Mouse (Mus musculus): ENCODE data around the gene Ugt1a6b. TPM values are rescaled to one million over a fixed set of nuclear protein-coding genes. Genes with fewer than 3 reads are reported as not detected.
"Not testable (repeated sequence)": the region's sequence is repeated elsewhere in the genome, so short reads cannot be mapped to it uniquely, and the experiment has no call there.

The Ugt1a6b gene
- total RNA-seq, 2 experiments from 2014 or later = 0.17 to 0.46 TPM

DNA sequence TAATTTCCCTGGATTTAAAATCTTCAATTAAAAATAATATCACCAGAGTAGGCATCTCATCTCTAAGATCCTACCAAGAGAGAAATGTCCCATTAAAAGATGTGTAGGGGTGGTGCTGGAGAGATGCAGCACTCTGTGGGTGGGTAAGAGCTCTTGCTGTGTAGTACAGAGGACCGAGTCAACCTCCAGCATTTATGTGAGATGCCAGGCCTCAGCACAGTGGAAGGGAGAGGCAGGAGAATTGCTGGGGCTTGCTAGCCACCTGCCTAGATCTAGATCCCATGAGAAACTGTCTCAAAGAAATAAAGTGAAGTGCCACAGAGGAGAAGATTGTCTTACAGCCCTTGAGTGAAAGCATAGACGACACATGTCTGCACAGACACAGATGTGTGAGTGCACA lies 113.5 kb downstream of the Ugt1a6b start:
- TF ChIP-seq CTCF (IDR thresholded peaks at IDR 0.05) = no peak
- no peak overlapping the region for H3K27ac ChIP-seq
- intact Hi-C loops (cut with DNase I) = no loop called here
- DNase-seq = no peak
- no peak overlapping the region for H3K4me3 ChIP-seq

DNA sequence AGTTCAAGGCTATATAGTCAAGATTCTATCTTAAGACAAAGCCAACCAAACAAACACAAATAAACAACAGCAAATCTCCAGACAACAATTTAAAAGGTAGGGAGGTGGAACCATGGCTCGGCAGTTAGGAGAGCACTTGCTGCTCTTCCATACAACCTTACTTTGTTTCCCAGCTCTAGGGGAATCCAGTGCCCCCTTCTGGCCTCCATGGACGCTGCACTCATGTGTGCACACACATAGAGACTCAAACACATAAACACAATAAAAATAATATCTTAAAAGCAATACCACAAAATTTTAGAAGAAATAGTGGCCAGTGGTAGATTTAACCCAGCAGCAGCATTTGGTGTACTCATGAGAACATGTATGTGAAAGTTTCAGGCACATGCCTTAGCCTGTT lies 114.1 kb downstream of the Ugt1a6b start:
- Histone ChIP-seq H3K27ac (no peak overlapping the region), H3K4me3 (no peak overlapping the region)
- no peak for TF ChIP-seq CTCF (IDR thresholded peaks at IDR 0.05)
- DNase-seq = no peak
- intact Hi-C loops (cut with DNase I) = no loop called here

DNA sequence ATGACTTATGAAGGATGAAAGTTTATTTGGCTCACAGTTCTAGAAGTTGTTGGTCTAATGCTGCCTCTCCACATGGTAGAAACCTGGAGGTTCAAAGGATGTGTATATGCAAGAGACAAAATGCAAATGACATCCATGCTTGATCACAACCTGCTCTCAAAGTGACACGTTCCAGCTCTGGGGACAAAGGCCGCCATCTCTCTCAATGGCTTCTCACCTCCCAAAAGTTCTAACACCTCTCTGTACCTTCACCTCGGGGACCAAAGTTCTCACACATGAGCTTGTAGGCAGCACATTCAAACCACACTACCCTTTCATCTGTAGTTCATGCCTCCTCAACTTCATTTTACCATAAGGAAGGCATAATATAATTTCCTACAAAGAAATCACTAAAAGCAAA lies 114.5 kb downstream of the Ugt1a6b start:
- intact Hi-C loops (cut with DNase I) = no loop called here
- Histone ChIP-seq H3K27ac (no peak overlapping the region), H3K4me3 (no peak overlapping the region)
- no peak for DNase-seq
- no peak for TF ChIP-seq CTCF (IDR thresholded peaks at IDR 0.05)

DNA sequence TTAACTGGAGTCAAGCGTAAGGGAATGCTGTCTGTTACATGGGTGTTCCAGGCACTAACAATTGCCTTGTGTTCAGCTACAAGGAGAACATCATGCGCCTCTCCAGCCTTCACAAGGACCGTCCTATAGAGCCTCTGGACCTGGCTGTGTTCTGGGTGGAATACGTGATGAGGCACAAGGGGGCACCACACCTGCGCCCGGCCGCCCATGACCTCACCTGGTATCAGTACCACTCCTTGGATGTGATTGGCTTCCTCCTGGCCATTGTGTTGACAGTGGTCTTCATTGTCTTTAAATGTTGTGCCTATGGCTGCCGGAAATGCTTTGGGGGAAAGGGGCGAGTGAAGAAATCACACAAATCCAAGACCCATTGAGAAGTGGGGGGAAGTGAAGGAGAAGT lies 115.0 kb downstream of the Ugt1a6b start:
- Histone ChIP-seq H3K4me3 (no peak overlapping the region), H3K27ac (no peak overlapping the region)
- TF ChIP-seq CTCF (IDR thresholded peaks at IDR 0.05) = no peak
- DNase-seq = peak; percentile 20
- intact Hi-C loops (cut with DNase I) = no loop called here

DNA sequence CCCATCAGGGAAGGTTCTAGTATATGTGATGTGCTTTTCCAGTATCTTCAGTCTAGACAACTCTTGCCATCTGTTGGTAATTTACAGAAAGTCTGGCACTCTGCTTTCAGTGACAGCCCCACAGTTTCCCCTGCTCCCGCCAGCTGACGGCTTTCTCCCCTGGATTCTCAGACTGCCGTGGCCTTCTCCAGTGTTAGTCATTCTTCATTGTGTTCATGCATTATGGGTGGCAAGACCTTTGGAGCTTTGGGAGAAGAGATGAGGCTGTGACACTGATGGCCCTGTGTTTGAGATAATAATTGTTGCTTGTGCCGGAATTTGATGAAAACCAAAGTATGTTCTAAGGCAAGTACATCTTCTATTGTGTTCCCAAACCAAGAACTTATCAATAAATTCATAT lies 115.5 kb downstream of the Ugt1a6b start:
- intact Hi-C loops (cut with DNase I) = no loop called here
- H3K4me3 ChIP-seq = no peak overlapping the region
- TF ChIP-seq CTCF (IDR thresholded peaks at IDR 0.05) = no peak
- no peak overlapping the region for H3K27ac ChIP-seq
- no peak for DNase-seq

DNA sequence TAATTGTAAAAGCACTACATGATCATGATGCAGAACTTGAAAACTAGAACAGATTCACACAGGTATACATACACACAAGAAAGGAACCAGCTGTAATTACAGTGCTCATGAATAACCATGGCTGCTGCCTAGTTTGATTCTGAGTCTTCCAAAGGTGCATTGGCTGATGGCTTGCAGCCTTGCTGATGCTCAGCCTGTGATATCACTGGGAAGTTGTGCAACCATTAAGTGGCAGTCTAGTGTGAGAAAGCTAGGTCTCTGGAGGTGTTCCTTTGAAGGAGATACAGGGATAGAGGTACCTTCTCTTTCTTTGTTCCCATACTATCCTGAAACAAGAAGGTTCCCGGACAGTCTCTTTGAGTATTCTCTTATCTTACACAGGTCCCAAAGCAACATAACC lies 116.0 kb downstream of the Ugt1a6b start:
- Histone ChIP-seq H3K4me3 (no peak overlapping the region), H3K27ac (no peak overlapping the region)
- intact Hi-C loops (cut with DNase I) = no loop called here
- TF ChIP-seq CTCF (IDR thresholded peaks at IDR 0.05) = no peak
- no peak for DNase-seq

DNA sequence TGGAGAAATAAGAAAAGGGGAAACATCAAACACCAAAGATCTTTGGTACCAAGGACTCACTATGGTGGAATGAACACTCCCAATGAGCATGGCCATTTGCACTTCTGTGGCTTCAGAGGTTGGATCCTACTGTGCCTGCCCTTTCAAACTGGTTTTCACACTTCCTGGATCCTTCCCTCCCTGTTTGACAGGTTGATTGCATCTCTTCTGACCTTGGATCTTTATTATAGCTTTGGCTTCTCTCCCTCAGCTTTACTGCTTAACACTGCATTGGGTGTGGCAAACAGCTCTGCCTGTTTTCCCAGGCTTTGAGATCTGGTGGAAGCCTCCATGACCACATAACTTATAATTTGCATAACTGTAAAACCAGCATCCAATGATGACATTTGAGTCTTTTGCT lies 117.3 kb downstream of the Ugt1a6b start:
- TF ChIP-seq CTCF (IDR thresholded peaks at IDR 0.05) = no peak
- intact Hi-C loops (cut with DNase I) = no loop called here
- H3K4me3 ChIP-seq = no peak overlapping the region
- no peak overlapping the region for H3K27ac ChIP-seq
- DNase-seq = no peak

DNA sequence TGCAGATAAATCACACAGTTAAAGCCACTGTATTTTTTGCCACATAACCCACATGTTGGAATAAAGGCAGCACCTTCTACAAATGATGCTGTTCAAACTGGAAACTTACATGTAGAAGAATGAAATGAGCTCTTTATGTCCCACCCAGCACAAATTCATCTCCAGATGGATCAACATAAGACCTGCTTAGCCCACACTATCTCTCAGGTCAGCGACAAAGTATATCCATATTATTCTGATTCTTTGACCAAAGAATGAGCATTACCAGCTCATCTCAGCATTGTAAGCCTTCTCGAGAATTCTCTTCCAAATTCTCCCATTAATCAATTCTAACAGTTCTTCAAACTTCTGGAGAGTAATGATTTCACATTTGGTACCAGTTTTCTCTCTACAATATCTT lies 119.2 kb downstream of the Ugt1a6b start:
- no peak for TF ChIP-seq CTCF (IDR thresholded peaks at IDR 0.05)
- intact Hi-C loops (cut with DNase I) = no loop called here

DNA sequence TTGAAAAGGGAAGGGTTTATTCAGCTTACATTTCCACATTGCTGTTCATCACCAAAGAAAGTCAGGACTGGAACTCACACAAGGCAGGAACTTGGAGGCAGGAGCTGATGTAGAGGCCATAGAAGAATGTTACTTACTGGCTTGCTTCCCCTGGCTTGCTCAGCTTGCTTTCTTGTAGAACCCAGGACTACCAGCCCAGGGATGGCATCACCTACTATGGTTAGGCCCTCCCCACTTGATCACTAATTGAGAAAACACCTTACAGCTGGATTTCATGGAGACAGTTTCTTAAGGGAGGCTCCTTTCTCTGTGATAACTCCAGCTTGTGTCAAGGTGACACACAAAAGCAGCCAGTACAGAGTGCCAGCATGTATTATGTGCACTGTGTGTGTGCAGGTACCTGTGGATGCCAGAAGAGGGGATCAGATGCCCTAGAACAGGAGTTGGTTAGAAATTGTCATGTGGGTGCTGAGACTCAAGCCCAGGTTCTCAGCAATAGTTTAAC lies 120.0 kb downstream of the Ugt1a6b start:
- intact Hi-C loops (cut with DNase I); H3K27ac ChIP-seq; DNase-seq; H3K4me3 ChIP-seq: not testable (repeated sequence)

More for the DNA sequence above, 119.2 kb downstream of the Ugt1a6b start:
- no peak overlapping the region for H3K4me3 ChIP-seq
- no peak overlapping the region for H3K27ac ChIP-seq
- no peak for DNase-seq

DNA sequence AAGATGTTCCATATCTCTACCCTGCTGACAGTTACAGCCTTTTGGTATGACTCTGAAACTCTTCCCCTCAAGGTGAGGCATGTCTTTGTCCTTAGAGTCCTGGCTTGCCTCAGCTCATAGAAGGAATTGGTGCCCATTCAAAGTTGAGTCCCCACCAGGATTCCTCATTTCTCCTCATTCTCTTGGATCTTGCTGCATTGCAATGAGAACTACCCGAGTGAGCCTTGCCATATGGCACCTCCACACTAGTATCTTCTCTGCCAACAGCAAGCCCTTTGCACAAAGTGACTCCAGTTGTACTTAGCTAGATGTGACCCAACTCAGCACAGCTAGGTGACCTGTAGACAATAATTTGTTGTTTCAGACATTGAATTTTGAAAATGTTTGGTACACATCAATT lies 120.5 kb downstream of the Ugt1a6b start:
- Histone ChIP-seq H3K4me3 (no peak overlapping the region), H3K27ac (no peak overlapping the region)
- intact Hi-C loops (cut with DNase I) = no loop called here
- no peak for DNase-seq
- TF ChIP-seq CTCF (IDR thresholded peaks at IDR 0.05) = no peak

DNA sequence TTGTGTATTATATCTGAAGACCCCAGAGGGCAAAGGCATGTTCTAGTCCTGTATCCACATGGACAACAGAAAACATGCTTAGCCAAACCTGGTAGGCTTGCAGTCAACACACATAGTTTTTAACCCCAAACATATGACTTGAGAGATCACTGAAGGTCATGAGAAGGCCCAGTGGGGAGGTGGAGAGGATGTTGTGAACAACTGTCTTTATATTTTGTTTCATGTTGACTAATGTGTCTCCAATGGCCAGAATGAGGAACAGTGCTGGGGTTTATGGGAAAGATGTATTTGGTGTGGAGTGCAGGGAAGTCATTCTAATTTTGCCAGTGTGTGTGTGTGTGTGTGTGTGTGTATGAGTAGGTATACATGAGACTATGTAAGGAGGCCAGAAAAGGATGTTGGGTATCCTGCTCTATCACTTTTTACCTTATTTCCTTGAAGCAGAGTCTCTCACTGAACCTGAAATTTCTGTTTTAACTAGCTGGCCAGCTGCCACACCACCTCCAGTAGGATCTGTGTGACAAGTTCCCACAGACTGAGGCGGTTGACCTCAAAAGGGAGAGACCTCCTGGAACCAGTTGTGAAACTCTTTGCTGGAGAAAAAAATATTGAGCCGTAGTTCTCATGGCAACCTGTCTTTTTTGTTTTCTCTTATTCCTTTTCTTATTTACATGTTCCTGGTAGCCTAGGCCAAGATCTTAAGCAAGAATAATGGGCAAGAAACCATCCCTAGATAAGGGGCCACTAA lies 121.2 kb downstream of the Ugt1a6b start:
- DNase-seq = peak; percentile 22
- intact Hi-C loops (cut with DNase I) = no loop called here
- Histone ChIP-seq H3K4me3 (no peak overlapping the region), H3K27ac (no peak overlapping the region)
- no peak for TF ChIP-seq CTCF (IDR thresholded peaks at IDR 0.05)

DNA sequence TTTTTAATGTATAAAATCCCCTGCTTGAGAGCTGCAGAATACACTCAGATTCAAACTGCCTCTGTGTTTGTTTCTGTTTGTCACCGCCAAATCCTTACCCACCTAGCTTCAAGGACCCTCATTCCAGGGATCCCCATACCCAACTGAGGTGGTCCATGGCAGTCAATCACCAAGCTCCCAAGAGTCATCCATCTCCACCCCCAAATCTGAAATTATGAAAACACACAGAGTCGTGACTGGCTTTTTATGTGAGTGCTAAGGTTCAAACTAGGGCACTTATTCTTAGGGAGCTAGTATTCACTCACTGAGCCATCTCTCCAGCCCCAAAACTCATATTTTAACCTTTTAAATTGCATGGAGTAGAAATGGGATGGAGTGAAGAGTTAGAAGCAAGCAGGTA lies 122.2 kb downstream of the Ugt1a6b start:
- not testable (repeated sequence) for H3K4me3 ChIP-seq, H3K27ac ChIP-seq, DNase-seq
- intact Hi-C loops (cut with DNase I) = loop anchor here (5.0 kb wide), 1 partner anchor 72 kb away; no protein-coding TSS in a partner anchor

DNA sequence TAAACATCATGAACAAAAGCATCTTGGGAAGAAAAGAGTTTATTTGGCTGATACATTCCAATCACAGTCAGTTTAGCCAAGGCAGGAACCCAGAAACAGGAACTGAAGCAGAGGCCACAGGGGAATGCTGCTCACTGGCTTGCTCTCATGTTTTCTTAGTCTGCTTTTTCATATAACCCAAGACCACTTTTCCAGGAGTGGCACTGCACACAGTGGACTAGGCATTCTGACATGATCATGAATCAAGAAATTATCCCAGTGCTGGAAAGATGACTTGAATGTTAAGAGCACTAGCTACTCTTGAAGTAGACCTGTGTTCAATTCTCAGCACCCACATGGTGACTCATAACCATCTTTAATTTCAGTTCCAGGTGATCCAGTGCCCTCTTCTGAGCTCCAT lies 122.7 kb downstream of the Ugt1a6b start:
- Histone ChIP-seq H3K4me3 (no peak overlapping the region), H3K27ac (no peak overlapping the region)
- TF ChIP-seq CTCF (IDR thresholded peaks at IDR 0.05) = no peak
- peak; percentile 14 for DNase-seq
- intact Hi-C loops (cut with DNase I) = loop anchor here (5.0 kb wide), 1 partner anchor 72 kb away; no protein-coding TSS in a partner anchor
